Mouse (Mus musculus) bone marrow, adult 2 months (tissue): ENCODE data around the gene Adcy7. TPM values are rescaled to one million over a fixed set of nuclear protein-coding genes. Genes with fewer than 3 reads are reported as not detected.

ENCODE experiments used
- H3K27ac ChIP-seq: fragments of 200-500 bp; 2 replicates; pipeline ENCODE4 v1.5.1; 2012; ENCODE audit warnings: low read depth, mild to moderate bottlenecking, control low read depth, inconsistent platforms, low read length; ENCODE audit not compliant: control insufficient read depth, poor library complexity, insufficient read depth
- H3K4me1 ChIP-seq: fragments of 200-500 bp; 2 replicates; pipeline ENCODE4 v1.6.1; 2011; ENCODE audit warnings: low read length; ENCODE audit not compliant: control insufficient read depth, insufficient read depth
- H3K4me3 ChIP-seq: fragments of 200-500 bp; replicated peaks from 2 replicates; pipeline ENCODE3; 2011; ENCODE audit warnings: mild to moderate bottlenecking, low read depth, low read length, control low read depth; ENCODE audit not compliant: control insufficient read depth
- CTCF ChIP-seq: fragments of 200-500 bp; IDR thresholded peaks from 2 replicates; pipeline ENCODE4 v1.5.1; 2011; ENCODE audit warnings: low read length, control low read depth; ENCODE audit not compliant: control insufficient read depth, insufficient read depth
- POLR2A ChIP-seq: fragments of 200-500 bp; IDR thresholded peaks from 2 replicates; pipeline ENCODE4 v1.6.1; 2011; ENCODE audit warnings: low read depth, mild to moderate bottlenecking, control low read depth, low read length, borderline replicate concordance; ENCODE audit not compliant: control insufficient read depth
- WGBS: fragments of 180-500 bp; shearing (Covaris S2); methylation state at CpG from one replicate; pipeline ENCODE4 v1.1.7; 2018; 5-methylcytosine and 5-hydroxymethylcytosine counted together
- polyA plus RNA-seq: library from polyadenylated mRNA; stranded (reverse); fragments of >200 nt; gene quantifications from 2 replicates; pipeline ENCODE4 v1.2.4, GENCODE M21; 2011; ENCODE audit warnings: low replicate concordance; ENCODE audit not compliant: missing spikeins, insufficient read depth, insufficient read length

Gene Adcy7
- polyA plus RNA-seq, 1 experiment: 66.8 TPM

- WGBS: 89% methylated on average over 5 of the region's 5 CpGs
- no peak overlapping the region for H3K4me3 ChIP-seq
- H3K27ac ChIP-seq: no peak overlapping the region
- H3K4me1 ChIP-seq: no peaks in the 10 kb centered on the region
- TF ChIP-seq CTCF (no peak), POLR2A (no peak)
These were observed 51.3 kb downstream of the Adcy7 start for GRCm38 (mm10) chr8:88323523-88323922.

- no peak overlapping the region for H3K27ac ChIP-seq
- 91% methylated on average over 11 of the region's 11 CpGs for WGBS
- no peak for TF ChIP-seq POLR2A
- TF ChIP-seq CTCF: no peak
- no peaks in the 10 kb centered on the region for H3K4me1 ChIP-seq
- no peak overlapping the region for H3K4me3 ChIP-seq
These were observed 52.6 kb downstream of the Adcy7 start for GRCm38 (mm10) chr8:88324760-88325159.

- 84% methylated on average over 5 of the region's 5 CpGs for WGBS
- Histone ChIP-seq H3K4me3 (no peak overlapping the region), H3K27ac (no peak overlapping the region), H3K4me1 (no peaks in the 10 kb centered on the region)
- no peak for TF ChIP-seq CTCF
- no peak for TF ChIP-seq POLR2A
These were observed 53.0 kb downstream of the Adcy7 start for GRCm38 (mm10) chr8:88325251-88325650.

- WGBS: 86% methylated on average over 5 of the region's 5 CpGs
- no peak for TF ChIP-seq POLR2A
- no peak for TF ChIP-seq CTCF
- no peak overlapping the region for H3K27ac ChIP-seq
- no peak overlapping the region for H3K4me3 ChIP-seq
- H3K4me1 ChIP-seq: no peaks in the 10 kb centered on the region
These were observed 53.6 kb downstream of the Adcy7 start for GRCm38 (mm10) chr8:88325795-88326194.

GRCm38 (mm10) chr8:88326328-88326727, 54.1 kb downstream of the Adcy7 start:
- H3K27ac ChIP-seq: no peak overlapping the region
- H3K4me3 ChIP-seq: no peak overlapping the region
- H3K4me1 ChIP-seq: no peaks in the 10 kb centered on the region
- no peak for TF ChIP-seq CTCF
- TF ChIP-seq POLR2A: no peak
- WGBS: 92% methylated on average over 12 of the region's 12 CpGs

- 90% methylated on average over 6 of the region's 6 CpGs for WGBS
- H3K27ac ChIP-seq: no peak overlapping the region
- no peaks in the 10 kb centered on the region for H3K4me1 ChIP-seq
- TF ChIP-seq CTCF: no peak
- TF ChIP-seq POLR2A: no peak
- H3K4me3 ChIP-seq: no peak overlapping the region
These were observed 56.5 kb downstream of the Adcy7 start for GRCm38 (mm10) chr8:88328689-88329088.

GRCm38 (mm10) chr8:88330816-88331215, 58.6 kb downstream of the Adcy7 start:
- H3K4me1 ChIP-seq: no peaks in the 10 kb centered on the region
- H3K27ac ChIP-seq: no peak overlapping the region
- no peak for TF ChIP-seq POLR2A
- no peak for TF ChIP-seq CTCF
- no peak overlapping the region for H3K4me3 ChIP-seq
- WGBS: 78% methylated on average over 3 of the region's 3 CpGs

GRCm38 (mm10) chr8:88334384-88334783, 62.2 kb downstream of the Adcy7 start:
- TF ChIP-seq CTCF: no peak
- TF ChIP-seq POLR2A: no peak
- Histone ChIP-seq H3K4me1 (no peaks in the 10 kb centered on the region), H3K27ac (no peak overlapping the region), H3K4me3 (no peak overlapping the region)
- WGBS: 89% methylated on average over 2 of the region's 2 CpGs

GRCm38 (mm10) chr8:88334975-88335374, 62.8 kb downstream of the Adcy7 start:
- Histone ChIP-seq H3K4me1 (no peaks in the 10 kb centered on the region), H3K4me3 (no peak overlapping the region), H3K27ac (no peak overlapping the region)
- 73% methylated on average over 3 of the region's 3 CpGs for WGBS
- TF ChIP-seq CTCF (no peak), POLR2A (no peak)

GRCm38 (mm10) chr8:88339221-88339620, 67.0 kb downstream of the Adcy7 start:
- Histone ChIP-seq H3K4me3 (no peak overlapping the region), H3K4me1 (no peaks in the 10 kb centered on the region), H3K27ac (no peak overlapping the region)
- 87% methylated on average over 3 of the region's 3 CpGs for WGBS
- TF ChIP-seq CTCF (no peak), POLR2A (no peak)
